Mouse (Mus musculus): ENCODE measurements around the gene Olfr1256.

Gene Olfr1256

DNA sequence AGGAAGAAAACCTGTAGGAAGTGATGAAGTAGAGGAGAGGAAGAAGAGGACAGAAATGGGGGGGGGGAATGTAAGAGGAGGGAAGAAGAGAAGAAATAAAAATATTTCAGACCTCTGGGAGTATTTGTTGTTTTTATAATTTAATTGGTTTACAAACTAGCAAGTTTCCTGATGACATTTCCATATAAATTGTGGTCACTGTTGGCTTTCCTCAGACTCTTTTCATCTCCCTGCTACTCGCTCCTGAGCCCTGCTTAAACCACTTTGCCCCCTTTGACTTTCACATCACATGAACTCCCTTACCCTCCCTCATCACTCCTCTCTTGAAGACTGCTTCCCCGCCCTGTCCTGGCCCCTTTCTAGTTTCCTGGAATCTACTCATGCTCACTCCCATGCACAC lies at the start of gene Olfr1256:
Gene Olfr1256, minus strand, starts transcription at position 101 of the 400 bp plus-strand sequence.
- DNase-seq (ENCODE audit: low read depth in 2 of 2, low spot score in 2 of 2): no peak

DNA sequence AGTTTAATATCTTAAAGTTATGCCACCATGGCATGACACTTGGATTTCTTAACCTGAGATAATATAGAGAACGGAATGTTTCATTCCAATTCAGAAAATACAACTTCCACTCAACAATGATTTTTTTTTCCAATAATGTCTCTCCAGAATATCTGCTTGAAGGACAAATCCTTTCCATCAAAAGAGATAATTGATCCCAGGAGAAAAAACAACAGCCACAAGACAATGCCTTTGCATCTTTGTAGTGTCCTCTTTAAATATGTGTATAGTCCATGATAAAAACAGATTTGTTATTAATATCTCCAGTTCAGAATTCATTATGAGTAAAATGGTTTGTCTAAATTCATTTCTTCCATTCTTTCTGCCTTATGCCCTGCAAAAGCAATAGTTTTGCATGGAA lies 36.8 kb upstream of the Olfr1256 start, which contains the start of gene Olfr1257:
Gene Olfr1257, plus strand, starts transcription at position 301 of the 400 bp plus-strand sequence.
- DNase-seq (ENCODE audit: low read depth in 2 of 2, low spot score in 2 of 2): no peak

- DNase-seq (ENCODE audit: low read depth in 2 of 2, low spot score in 2 of 2): no peak
These were observed 7.9 kb upstream of the Olfr1256 start for GRCm38 (mm10) chr2:89849230-89849629.

DNA sequence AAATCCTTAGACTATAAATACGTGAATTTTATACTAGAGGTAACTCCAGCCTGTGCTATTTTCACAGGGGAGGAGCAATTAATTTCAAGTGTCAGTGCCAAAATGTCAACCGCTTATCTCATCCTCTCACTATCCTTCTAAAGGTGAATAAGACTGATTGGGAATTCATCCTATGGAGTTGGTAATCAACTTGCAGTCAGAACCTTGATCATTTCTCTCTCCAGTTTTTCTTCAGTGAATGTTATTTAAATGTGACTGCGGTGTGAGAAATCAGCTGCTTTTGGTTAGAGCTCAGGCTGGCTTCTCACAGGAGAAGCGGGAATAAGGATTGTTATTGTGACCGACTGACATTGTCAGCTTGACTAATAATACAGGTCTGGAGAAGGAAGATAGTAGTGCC lies 6.8 kb upstream of the Olfr1256 start, which contains the start of gene Olfr48:
Gene Olfr48, minus strand, starts transcription at position 101 of the 400 bp plus-strand sequence.
- DNase-seq (ENCODE audit: low read depth in 2 of 2, low spot score in 2 of 2): no peak

- DNase-seq (ENCODE audit: low read depth in 2 of 2, low spot score in 2 of 2): no peak
These were observed 21.1 kb downstream of the Olfr1256 start for GRCm38 (mm10) chr2:89820216-89820615.

DNA sequence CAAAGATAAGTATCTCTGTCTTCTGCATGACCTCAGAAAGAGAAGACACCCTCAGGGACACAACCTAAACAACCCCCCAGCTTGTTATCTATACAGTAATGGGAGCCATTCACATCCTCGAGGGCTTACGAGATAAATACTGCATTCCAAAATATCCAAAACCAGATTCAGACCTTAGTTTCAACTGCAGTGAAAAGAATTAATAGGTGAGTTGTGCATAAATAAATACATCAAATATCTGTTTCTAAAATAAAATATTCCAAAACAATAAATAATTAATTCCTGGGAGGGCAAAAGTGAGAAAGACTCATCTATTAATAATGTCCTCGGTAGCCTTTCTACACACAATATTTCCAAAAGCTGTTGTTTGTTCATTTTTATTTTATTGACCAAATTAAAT lies 29.6 kb downstream of the Olfr1256 start, which contains the start of gene Olfr1255:
Gene Olfr1255, plus strand, starts transcription at position 301 of the 400 bp plus-strand sequence.
- no peak for DNase-seq (ENCODE audit: low read depth in 2 of 2, low spot score in 2 of 2)

GRCm38 (mm10) chr2:89810751-89811150 lies 30.6 kb downstream of the Olfr1256 start:
- DNase-seq (ENCODE audit: low read depth in 2 of 2, low spot score in 2 of 2): no peak

DNA sequence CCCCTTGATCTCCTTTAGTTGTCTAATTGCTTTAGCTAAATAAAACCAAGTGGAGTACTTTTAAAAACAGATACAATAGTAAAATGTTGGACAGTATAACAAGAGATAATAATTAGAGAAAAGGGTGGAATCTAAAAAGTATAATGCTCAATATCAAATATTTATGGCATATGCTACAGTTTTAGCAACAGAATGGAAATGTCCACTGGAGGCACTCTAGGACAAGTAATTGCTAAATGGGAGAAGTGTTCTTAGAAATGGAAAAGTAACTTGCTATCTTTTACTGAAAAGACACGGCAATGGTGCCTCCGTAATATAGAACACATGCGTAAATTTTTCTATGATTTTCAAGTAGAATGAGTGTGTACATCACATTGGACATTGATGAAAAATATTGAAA lies 41.8 kb downstream of the Olfr1256 start:
- DNase-seq (ENCODE audit: low read depth in 2 of 2, low spot score in 2 of 2): no peak

DNA sequence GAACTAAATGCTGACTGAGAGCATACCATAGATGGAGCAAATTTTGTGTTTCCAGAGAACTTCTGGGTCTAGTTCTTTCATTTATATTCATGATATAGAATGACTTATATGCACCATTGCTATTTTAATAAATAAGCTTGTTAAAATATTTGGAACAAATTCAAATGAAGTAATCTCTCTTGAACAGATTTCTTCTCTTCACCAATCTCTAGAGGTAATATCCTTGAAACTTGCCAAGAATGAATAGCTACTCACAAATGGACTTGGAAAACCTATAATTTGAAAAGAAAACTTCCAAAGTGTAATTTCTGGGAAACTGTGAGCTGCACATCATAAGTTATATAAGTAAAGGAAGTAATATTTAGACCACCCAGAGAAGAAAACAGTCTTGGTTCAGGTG lies 47.8 kb downstream of the Olfr1256 start, which contains the start of gene Olfr1254:
Gene Olfr1254, minus strand, starts transcription at position 101 of the 400 bp plus-strand sequence.
- DNase-seq (ENCODE audit: low read depth in 2 of 2, low spot score in 2 of 2): no peak
